Mouse (Mus musculus) megakaryocyte, adult 5-6 weeks (primary cell): ENCODE results near the gene Sept14. TPM values are rescaled to one million over a fixed set of nuclear protein-coding genes. Genes with fewer than 3 reads are reported as not detected.
"Not testable (repeated sequence)": the region's sequence is repeated elsewhere in the genome, so short reads cannot be mapped to it uniquely, and the experiment has no call there.

Source experiments
- ATAC-seq: 2 replicates; pipeline ENCODE4 v1.8.0; 2016; ENCODE audit warnings: mild to moderate bottlenecking, inconsistent platforms; ENCODE audit not compliant: poor library complexity, severe bottlenecking
- total RNA-seq, 2 experiments: library from RNA; stranded (forward) in 1 of 2; stranded (reverse) in 1 of 2; fragments of 153-499, 151-499 nt in 1 of 2; fragments of 221-1000, 200-1000 nt in 1 of 2; gene quantifications; 2 replicates each; pipeline versions ENCODE4 v1.2.3 to v1.2.4; 2015 to 2017

Sept14 gene
- total RNA-seq (2015) (not detected in 2 replicates), total RNA-seq (2017) (not detected in 2 replicates)

DNA sequence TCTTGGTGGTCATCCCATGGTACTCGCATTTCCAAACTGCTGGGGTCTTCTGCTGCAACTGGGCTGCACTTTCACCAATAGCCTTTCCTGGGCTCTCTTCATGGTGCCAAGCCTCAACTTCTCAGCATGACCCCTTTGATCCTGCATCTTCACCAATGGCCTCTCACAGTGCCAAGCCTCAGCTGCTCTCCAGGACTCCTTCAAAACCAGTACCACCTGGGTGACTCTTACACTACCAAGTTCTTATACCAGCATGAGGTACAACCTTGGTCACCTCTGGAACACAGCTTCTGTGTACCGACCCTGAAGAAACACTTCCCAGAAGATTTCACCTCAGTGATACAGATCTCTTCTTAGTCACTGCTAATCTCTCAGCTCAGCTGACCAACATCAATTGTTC is at the start of gene Sept14:
Sept14 (minus strand) TSS at position 101 of the 400 bp plus-strand sequence.
- ATAC-seq = no peak

DNA sequence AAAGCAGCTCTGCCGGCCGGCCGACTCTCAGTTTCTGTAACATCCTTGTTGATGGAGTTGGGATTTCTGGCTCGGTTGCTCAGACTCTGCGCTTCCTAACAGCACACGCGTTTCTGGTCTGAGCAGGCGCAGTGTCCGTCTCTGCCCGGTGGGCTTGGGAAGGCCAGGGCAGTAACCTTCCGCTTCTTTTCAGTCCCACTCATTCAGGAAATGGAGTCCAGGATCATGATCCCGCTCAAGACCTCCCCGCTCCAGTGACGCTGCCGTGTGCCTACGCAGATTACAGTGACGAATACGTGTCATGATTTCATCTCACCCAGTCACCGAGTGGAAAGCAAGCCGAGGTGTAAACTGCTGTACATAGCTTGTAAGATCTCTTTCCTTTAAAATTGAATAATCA is 48.6 kb upstream of the Sept14 start:
- no peak for ATAC-seq

DNA sequence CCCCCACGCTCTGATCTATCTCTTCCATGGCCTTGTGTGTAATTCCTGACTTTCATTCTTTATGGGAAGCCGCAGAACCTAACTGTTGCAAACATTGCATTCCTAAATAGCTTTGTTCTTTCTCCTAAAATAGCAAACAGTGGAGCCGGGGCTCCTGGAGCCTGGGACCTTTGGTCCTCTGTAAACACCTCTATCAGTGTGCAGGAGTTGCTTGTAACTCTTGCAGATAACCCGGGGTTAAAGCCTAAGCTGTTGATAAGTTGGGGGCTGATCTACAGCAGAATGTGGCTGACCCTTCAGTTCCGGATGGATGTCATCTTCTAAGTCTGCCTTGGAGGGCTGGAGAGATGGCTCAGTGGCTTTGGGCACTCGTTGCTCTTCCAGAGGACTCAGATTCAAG is 35.7 kb upstream of the Sept14 start:
- ATAC-seq = no peak

DNA sequence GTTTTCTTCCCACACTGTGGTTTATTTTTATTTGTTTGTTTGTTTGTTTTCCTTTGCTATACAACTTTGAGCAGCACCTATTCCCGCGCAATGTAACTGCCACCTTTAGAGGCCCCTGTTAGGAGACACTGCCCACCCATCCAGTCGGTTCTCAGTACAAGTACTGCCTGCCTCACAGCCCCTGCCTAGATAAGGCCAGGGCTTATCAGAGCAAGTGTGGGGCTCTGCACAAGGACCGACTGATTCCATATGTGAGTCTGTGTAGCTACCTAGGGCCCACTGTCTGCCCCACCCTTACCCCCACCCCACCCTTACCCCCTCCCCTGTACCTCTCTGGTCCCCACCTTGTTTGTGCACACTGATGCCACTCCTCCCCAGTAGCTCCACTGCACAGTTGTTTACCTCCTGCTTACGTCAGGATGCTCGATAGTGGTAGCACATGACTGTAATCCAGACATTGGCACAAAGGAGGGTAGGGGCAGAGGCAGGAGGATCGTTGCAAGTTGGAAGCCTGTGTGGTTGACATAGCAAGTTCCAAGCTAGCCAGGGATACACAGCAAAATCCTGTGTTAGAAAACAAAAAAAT is 34.7 kb upstream of the Sept14 start:
- ATAC-seq = no peak

DNA sequence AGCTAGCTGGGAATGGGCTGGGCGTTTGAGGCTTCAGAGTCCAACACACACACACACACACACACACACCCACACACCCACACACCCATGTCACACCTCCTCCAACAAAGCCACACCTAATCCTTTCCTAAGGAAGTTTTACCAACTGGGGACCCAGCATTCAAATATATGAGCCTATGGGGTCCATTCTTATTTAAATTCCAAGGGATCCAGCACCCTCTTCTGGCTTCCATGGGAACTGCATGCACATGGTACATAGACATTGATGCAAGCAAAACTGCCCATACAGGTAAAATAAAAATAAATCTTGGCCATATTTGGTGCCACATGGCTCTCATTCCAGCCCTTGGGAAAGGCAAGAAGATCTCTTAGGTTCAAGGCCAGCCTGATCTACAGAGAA is 32.7 kb upstream of the Sept14 start:
- peak; percentile 62; the same call in 1 of the 2 replicates for ATAC-seq

DNA sequence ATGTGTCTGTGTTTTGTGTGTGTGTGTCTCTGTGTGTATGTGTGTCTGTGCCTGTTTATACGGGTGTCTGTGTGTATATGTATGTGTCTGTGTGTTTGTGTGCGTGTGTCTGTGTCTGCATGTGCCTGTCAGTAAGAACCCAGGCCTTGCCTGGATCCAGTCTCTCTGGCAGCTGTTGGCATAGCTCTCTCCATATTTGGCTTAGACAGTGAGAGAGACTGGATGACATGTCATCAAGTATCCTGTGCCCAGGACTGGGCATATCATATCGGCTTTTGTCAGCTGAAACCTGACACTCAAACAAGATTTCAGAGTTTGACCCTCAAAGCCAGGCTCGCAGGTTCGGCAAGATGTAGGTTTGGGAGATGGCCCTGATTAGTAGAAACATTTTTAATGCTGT is 22.7 kb upstream of the Sept14 start:
- ATAC-seq = no peak

DNA sequence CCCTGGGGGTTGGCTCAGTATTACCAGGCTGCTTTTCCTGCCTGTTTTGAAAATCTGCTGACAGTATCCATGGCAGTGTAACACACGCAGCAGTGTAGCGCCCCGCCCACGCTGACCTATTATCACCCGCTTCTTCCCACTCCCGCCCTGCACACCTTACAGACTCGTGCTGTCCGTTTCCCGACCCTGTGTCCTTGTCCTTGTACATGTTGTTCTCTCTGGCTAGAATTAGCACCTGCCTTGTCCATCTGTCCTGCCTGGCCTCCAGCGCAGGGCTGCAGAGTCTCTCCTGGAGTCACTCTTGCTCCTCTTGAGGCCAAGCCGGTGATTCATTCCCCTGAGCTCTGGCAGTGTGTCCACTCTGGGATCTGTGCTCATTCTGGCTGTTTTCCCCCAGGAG is 22.0 kb upstream of the Sept14 start:
- peak; percentile 28 for ATAC-seq

DNA sequence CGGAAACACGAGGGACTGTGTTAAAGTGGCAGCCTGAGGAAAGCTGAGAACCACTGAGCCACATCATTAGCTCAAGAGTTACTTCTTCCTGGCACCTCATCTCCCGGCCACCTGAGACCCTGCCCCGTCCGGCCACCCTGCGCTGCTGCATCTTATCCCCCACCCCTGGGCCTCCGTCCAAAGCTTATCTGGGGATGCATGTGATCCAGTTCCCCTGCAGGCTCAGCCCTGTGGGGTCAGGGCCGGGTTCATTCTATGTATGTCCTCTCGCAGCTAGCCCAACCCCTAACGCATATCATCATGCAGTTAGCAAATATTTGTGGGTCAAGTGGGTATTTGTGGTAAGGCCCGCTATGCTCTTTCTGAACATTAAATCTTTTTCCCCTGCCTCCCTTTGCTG is 21.0 kb upstream of the Sept14 start:
- no peak for ATAC-seq

DNA sequence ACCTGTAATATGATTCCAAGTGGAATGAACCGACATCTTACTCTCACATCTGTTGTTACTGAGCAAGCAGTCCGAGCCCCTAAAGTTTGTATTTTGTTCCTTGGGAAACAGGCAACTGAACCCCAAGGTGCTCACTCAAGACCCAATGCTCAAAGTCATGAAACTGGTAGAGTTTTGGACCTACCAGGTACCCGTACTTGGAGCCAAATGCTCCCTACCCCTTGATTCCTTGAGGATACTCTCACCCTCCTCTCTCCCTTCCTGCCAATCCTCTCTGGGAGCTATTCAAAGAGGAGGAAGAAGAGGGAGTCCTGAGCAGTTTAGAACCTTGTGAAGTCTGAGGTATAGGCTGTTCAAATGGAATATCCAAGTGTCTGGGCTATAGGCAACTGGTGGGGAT is 18.5 kb upstream of the Sept14 start:
- no peak for ATAC-seq

DNA sequence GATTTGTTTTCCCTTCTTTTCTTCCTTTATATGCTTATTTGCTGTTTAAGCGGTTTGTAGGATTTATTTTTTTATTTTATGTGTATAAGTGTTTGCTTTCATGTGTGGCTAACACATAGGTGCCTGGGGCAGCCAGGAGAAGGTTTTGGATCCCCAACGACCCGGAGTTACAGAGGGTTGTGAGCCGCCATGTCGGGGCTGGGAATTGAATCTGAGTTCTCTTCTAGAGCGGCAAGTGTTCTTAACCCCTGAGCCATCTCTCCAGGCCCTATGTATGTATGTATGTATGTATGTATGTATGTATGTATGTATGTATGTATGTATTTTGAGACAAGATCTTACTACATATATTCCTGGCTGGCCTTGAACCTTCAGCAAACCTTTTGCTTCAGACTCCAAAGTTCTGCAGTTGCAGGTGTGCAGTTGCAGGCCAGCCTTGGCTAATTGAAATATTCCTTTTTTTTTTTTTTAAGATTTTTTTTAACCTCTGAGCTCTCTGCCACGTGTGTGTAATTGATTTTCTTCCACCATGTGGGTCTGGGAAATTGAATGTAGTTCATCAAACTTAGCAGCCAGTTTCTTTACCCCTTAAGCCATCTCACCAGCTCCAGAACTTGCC is 17.6 kb upstream of the Sept14 start:
- ATAC-seq = no peak

DNA sequence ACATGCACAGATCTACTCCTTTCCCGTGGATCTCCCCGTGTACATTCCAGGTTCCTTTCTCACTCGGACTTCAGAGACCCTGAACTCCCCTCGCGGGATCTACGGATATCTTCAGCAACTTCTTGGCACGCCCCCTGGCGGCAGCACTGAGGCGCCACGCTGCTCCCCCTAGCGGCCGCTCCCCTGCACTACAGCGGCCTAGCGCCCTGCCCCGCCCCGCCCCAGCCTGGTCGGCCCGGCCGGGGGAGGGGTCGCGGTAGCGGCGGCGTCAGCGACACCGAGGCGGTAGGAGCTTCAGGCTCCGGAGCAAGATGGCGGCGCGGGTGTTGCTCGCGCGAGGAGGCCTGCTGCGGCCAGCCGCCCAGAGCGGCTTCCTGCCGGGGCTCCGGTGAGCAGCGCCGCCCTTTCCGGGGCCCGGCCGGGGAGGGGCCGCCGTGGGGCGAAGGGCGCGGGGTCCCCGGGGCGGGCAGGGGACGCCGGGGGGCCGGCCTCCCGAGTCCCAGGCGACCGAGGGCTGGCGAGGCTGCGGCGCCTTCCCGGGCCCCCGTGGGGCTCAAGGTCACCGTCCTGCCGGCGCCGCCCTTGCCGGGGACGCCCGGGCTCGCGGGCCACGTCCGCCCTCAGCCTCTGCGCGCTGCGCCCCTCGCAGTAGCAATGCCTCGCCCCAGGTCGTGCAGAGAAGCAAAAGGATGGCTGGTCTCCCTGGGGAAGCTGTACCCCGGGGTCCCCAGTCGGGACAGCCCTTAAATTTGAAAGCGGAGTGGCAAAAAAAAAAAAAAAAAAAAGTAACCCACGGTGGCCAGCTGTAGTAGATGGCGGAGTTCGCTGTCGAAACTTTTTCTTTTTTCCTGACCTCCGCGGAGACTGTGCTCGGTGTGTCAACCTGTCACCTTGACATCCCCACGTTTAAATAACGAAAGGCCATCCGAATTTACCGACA is 16.8 kb upstream of the Sept14 start, which contains the start of gene Nipsnap2:
Nipsnap2 (plus strand) TSS at position 230 of the 940 bp plus-strand sequence.
- ATAC-seq = peak; percentile 94

DNA sequence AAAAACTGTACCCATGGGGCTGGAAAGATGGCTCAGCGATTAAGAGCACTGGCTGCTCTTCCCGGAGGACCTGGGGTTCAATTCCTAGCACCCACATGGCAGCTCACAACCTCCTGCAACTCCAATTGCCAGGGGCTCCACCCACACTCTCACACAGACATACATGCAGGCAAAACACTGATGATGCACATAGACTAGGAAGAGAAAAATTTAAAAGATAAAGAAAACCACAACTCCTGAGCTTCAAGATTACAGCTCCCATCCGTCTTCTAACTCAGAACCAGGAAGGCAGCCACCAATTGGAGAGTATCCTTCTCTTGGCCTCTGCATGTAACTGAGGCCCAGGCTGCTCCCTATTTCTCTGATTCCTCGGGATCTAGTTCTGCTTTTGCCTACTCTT is 16.0 kb upstream of the Sept14 start:
- ATAC-seq = no peak; the same call in 1 of the 2 replicates

DNA sequence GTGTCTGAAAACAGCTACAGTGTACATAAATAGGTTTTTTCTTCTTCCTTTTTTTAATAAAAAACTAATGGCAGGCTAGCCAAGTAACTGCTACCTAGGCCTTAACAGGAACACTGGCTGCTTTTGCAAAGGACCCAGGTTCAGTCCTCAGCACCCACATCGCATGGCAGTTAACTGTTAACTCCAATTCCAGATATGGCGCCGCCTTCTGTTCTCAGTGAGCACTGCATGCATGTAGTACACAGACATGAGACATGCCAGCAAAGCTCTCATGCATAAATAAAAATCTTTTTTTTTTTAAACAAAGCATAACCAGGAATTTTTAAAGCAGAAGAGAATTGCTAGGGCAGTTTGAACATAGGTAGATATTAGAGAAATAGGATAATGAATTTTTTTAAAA is 11.9 kb upstream of the Sept14 start:
- ATAC-seq = no peak

DNA sequence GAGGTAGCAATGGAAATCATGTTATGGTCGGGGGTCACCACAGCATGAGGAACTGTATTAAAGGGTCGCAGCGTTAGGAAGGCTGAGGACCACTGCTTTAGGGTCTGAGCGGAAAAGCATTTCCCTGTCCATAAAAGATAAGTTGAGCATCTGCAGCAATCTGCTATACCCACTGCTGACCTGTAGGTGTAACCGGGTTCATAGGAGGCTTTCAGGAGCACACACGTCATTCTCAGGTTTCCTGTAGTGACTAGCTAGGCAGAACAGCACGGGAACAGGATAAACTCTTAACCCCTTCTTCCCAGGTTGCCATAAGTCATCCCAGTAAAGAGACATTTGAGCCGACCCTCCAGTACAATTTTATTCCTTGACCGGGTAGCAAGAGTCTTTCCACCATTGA is 8.7 kb upstream of the Sept14 start:
- no peak for ATAC-seq

DNA sequence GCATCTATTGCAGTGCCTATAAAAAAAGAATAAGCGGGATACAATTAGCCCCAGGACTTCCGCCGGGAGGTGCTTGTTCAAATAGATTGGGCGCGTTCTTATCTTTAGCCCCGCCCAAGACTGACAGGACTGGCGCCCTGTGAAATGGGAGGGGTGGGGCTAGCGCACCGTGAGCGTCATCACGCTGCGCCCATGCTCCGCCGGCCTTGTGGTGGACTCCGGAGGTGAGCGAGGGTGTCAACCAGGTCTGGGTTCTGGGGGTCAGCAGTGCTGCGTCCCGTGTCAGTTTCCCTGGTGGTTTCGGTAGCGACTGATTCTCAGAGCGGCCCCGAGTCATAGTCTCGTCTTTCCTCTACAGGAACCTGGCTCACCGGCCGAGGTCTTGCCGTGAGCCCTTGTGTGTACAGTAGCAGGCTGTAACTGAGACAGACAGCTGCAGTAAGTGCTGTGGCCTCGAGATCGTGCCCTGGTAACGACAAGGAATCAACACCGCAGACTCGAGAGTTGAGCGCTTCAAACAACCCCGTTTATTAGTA is 7.1 kb upstream of the Sept14 start, which contains the start of gene Mrps17:
Mrps17 (plus strand) TSS at position 172 of the 536 bp plus-strand sequence.
- peak; percentile 100 for ATAC-seq

DNA sequence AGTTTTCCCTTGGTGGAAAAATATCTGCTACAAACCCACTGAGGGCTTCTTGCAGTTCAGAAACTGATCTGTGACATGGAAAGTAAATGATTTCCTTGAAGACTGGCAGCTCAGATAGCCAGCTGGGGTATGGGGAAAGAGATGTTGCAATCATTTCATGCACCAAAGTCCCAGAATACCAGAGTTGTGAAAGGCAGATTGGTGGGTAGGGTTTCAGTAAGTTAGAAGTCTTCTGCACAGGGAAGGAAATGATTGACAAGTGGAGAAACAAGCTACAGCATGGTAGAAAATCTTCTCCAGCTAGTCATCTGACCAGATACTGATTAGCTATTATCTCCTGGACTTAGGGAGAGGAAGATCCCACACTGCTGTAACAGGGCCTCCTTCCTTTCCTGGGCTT is 4.9 kb downstream of the Sept14 start:
- ATAC-seq = peak; percentile 97

DNA sequence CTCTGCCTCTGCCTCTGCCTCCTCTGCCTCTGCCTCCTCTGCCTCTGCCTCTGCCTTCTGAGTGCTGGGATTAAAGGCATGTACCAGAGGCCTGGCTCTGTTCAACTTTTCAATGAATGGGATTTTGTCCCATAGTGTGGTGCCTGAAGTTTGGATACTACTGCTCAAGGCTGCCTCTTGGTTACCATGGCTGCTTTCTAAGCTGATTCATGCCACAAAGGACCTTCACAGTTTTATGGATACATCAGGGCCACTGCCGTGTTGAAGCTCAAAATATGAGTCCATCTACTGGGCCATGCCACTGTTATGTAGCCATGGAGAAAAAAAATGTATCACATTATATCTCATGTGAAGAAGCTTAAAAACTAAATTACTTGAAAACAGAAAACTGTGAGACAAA is 6.6 kb downstream of the Sept14 start:
- ATAC-seq = no peak

DNA sequence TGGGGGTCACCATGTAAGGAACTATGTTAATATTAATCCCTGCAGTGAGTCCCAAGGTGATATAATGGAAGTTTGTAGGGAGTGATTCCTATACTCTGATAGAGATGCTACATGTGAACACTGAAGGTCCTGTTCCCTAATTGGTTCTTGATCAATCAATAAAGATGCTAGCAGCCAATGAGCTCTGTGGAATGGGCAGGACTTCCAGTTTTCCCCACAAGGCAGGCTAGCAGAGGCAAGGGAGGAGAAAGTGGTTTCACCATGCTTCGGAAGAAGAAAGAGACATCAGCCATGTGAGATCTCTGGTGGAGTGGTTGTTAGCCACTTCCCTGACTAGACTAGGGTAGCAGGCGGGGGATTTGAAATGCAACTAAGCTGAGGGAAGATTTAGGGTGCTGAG is 7.8 kb downstream of the Sept14 start:
- no peak for ATAC-seq

DNA sequence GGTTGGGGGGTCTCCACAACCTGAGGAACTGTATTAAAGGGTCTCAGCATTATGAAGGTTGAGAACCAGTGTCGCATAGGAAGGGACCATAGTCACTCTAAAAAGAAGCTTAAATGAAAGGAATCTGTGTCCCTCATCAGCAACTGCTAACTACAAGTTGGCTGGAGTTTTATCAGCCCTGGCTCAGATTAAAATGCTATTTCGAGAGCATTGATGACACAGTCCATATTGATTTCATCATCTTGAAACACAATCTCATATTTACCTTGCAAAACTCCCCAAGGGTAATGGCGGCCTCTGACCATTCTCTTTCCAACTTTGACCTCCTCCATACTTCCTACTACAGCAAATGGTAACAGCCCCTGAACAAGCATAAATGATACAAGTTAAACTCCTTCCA is 17.8 kb downstream of the Sept14 start:
- ATAC-seq = no peak

DNA sequence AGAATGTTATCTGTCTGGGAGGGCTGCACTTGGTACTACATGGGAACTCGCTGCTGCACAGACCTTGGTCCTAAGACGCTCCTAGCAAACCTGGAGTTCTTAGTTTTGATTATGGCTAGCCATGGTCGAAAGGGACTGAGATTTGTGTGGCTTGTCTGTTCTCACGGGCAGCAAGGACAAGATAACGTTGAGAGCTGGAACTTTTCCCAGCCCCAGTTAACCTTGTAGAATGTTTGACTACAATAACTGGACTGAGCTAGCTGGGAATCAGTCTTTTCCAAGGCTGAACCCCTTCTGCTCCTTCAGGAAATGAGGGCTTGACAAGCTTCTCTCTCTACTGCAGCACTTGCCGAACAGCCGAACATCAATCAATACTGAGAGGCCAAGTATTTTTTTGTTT is 20.7 kb downstream of the Sept14 start:
- no peak for ATAC-seq

DNA sequence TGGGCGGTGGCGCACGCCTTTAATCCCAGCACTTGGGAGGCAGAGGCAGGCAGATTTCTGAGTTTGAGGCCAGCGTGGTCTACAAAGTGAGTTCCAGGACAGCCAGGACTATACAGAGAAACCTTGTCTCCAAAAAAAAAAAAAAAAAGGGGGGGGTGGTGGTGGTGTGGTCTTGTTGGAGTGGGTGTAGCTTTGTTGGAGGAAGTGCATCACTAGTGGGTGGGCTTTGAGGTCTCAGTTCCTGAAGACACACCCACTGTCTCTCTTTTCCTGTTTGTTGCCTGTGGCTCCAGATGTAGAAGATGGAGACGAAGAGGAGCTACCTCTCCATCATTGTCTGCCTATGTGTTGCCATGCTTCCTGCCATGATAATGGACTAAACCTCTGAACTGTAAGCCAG is 23.2 kb downstream of the Sept14 start:
- not testable (repeated sequence) for ATAC-seq
